Mouse (Mus musculus) MEL (cell line): ENCODE data around the gene Wwtr1. TPM values are rescaled to one million over a fixed set of nuclear protein-coding genes. Genes with fewer than 3 reads are reported as not detected.

Source experiments
- DNase-seq: peaks from one replicate; pipeline ENCODE4 v3.0.0; 2011; ENCODE audit warnings: low read depth, low spot score
- H3K27ac ChIP-seq: 2 replicates; pipeline ENCODE4 v1.5.1; 2012; ENCODE audit warnings: low read depth, mild to moderate bottlenecking, control low read depth, low read length, moderate library complexity; ENCODE audit not compliant: control insufficient read depth
- H3K27me3 ChIP-seq, 2 experiments: fragments of 150-350 bp in 1 of 2; sonication (generic) in 1 of 2; 2 replicates each; pipeline ENCODE4 v1.6.1; 2012; ENCODE audit warnings: low read length in 2 of 2, mild to moderate bottlenecking in 2 of 2, improper control_type of control experiment in 1 of 2, moderate library complexity in 1 of 2; ENCODE audit not compliant: insufficient read depth in 2 of 2, control insufficient read depth in 1 of 2
- H3K36me3 ChIP-seq, 2 experiments: 2 replicates each; pipeline ENCODE4 v1.6.1; 2012 to 2014; ENCODE audit warnings: low read length in 2 of 2, improper control_type of control experiment in 1 of 2, inconsistent platforms in 1 of 2, mild to moderate bottlenecking in 1 of 2; ENCODE audit not compliant: insufficient read depth in 2 of 2, control insufficient read depth in 1 of 2
- H3K4me1 ChIP-seq, 2 experiments: fragments of 150-350 bp in 1 of 2; sonication (generic) in 1 of 2; 2 replicates each; pipeline ENCODE4 v1.6.1; 2012; ENCODE audit warnings: low read length in 2 of 2, improper control_type of control experiment in 1 of 2, mild to moderate bottlenecking in 1 of 2; ENCODE audit not compliant: insufficient read depth in 2 of 2, control insufficient read depth in 1 of 2
- H3K4me3 ChIP-seq, 2 experiments: fragments of 150-350 bp in 1 of 2; sonication (generic) in 1 of 2; 2 replicates each; pipeline ENCODE4 v1.5.1; 2012; ENCODE audit warnings: low read depth in 2 of 2, low read length in 2 of 2, mild to moderate bottlenecking in 2 of 2, moderate library complexity in 2 of 2, control low read depth in 1 of 2, improper control_type of control experiment in 1 of 2; ENCODE audit not compliant: control insufficient read depth in 1 of 2, insufficient read depth in 1 of 2
- H3K79me2 ChIP-seq: 2 replicates; pipeline ENCODE4 v1.6.1; 2012; ENCODE audit warnings: mild to moderate bottlenecking, low read length, moderate library complexity; ENCODE audit not compliant: control insufficient read depth, poor library complexity, insufficient read depth
- H3K9ac ChIP-seq: 2 replicates; pipeline ENCODE4 v1.6.1; 2012; ENCODE audit warnings: low read depth, mild to moderate bottlenecking, control low read depth, low read length, moderate library complexity; ENCODE audit not compliant: control insufficient read depth, poor library complexity, severe bottlenecking
- H3K9me3 ChIP-seq: fragments of 150-350 bp; sonication (generic); replicated peaks from 2 replicates; pipeline ENCODE4 v1.6.1; 2012; ENCODE audit warnings: mild to moderate bottlenecking, low read length, improper control_type of control experiment, moderate library complexity; ENCODE audit not compliant: insufficient read depth
- CHD1 ChIP-seq: IDR thresholded peaks from 2 replicates; pipeline ENCODE4 v1.6.1; 2012; ENCODE audit warnings: low read depth, mild to moderate bottlenecking, inconsistent platforms, low read length, improper control_type of control experiment
- CTCF ChIP-seq, 3 experiments: IDR thresholded peaks in 2 of 3; conservative IDR thresholded peaks in 1 of 3; 2 replicates each; pipeline ENCODE4 v1.5.1; 2011 to 2012; ENCODE audit warnings: low read length in 3 of 3, low read depth in 2 of 3, mild to moderate bottlenecking in 2 of 3, improper control_type of control experiment in 1 of 3, inconsistent platforms in 1 of 3, mixed read lengths in 1 of 3, moderate library complexity in 1 of 3; ENCODE audit not compliant: control insufficient read depth in 1 of 3, insufficient read depth in 1 of 3, poor library complexity in 1 of 3, severe bottlenecking in 1 of 3
- E2F4 ChIP-seq: IDR thresholded peaks from 2 replicates; pipeline ENCODE4 v1.6.1; 2011; ENCODE audit warnings: low read depth, low read length, improper control_type of control experiment, borderline replicate concordance
- GABPA ChIP-seq: IDR thresholded peaks from 2 replicates; pipeline ENCODE4 v1.6.1; 2012; ENCODE audit warnings: low read depth, mild to moderate bottlenecking, inconsistent platforms, low read length, improper control_type of control experiment, moderate library complexity
- JUND ChIP-seq: IDR thresholded peaks from 2 replicates; pipeline ENCODE4 v1.6.1; 2011; ENCODE audit warnings: low read depth, mild to moderate bottlenecking, improper control_type of control experiment, low read length
- KAT2A ChIP-seq: conservative IDR thresholded peaks from 2 replicates; pipeline ENCODE4 v1.6.1; 2012; ENCODE audit warnings: low read depth, low read length, improper control_type of control experiment, inconsistent platforms
- MAFK ChIP-seq: IDR thresholded peaks from 2 replicates; pipeline ENCODE4 v1.6.1; 2011; ENCODE audit warnings: low read depth, mild to moderate bottlenecking, low read length, improper control_type of control experiment, borderline replicate concordance
- MAX ChIP-seq: IDR thresholded peaks from 2 replicates; pipeline ENCODE4 v1.6.1; 2011; ENCODE audit warnings: low read length, improper control_type of control experiment
- MEF2A ChIP-seq: IDR thresholded peaks from 2 replicates; pipeline ENCODE4 v1.6.1; 2014; ENCODE audit warnings: low read depth, mild to moderate bottlenecking, inconsistent platforms, low read length, improper control_type of control experiment; ENCODE audit not compliant: poor library complexity, insufficient replicate concordance, severe bottlenecking; ENCODE audit errors: extremely low read depth
- MYB ChIP-seq: IDR thresholded peaks from 2 replicates; pipeline ENCODE4 v1.6.1; 2011; ENCODE audit warnings: mild to moderate bottlenecking, low read depth, low read length, improper control_type of control experiment
- NELFE ChIP-seq: IDR thresholded peaks from 2 replicates; pipeline ENCODE4 v1.6.1; 2011; ENCODE audit warnings: low read depth, low read length, improper control_type of control experiment
- RAD21 ChIP-seq: IDR thresholded peaks from 2 replicates; pipeline ENCODE4 v1.6.1; 2011; ENCODE audit warnings: mild to moderate bottlenecking, low read depth, low read length, improper control_type of control experiment
- RCOR1 ChIP-seq: IDR thresholded peaks from 2 replicates; pipeline ENCODE4 v1.6.1; 2012; ENCODE audit warnings: low read depth, mild to moderate bottlenecking, inconsistent platforms, low read length, improper control_type of control experiment
- SIN3A ChIP-seq: IDR thresholded peaks from 2 replicates; pipeline ENCODE4 v1.6.1; 2012; ENCODE audit warnings: low read length, improper control_type of control experiment, inconsistent platforms
- SMC3 ChIP-seq: IDR thresholded peaks from 2 replicates; pipeline ENCODE4 v1.6.1; 2011; ENCODE audit warnings: low read depth, low read length, improper control_type of control experiment
- TAL1 ChIP-seq: IDR thresholded peaks from 2 replicates; pipeline ENCODE4 v1.6.1; 2012; ENCODE audit warnings: mild to moderate bottlenecking, inconsistent platforms, low read length, moderate library complexity, mixed read lengths
- TBP ChIP-seq: IDR thresholded peaks from 2 replicates; pipeline ENCODE4 v1.8.0; 2011; ENCODE audit warnings: low read depth, low read length, improper control_type of control experiment
- UBTF ChIP-seq: IDR thresholded peaks from 2 replicates; pipeline ENCODE4 v1.6.1; 2012; ENCODE audit warnings: low read depth, mild to moderate bottlenecking, inconsistent platforms, low read length, improper control_type of control experiment, moderate library complexity, borderline replicate concordance; ENCODE audit not compliant: insufficient read depth
- USF1 ChIP-seq: IDR thresholded peaks from 2 replicates; pipeline ENCODE4 v1.6.1; 2014; ENCODE audit warnings: low read depth, mild to moderate bottlenecking, inconsistent platforms, low read length, improper control_type of control experiment, moderate library complexity
- ZC3H11A ChIP-seq: IDR thresholded peaks from 2 replicates; pipeline ENCODE4 v1.6.1; 2012; ENCODE audit warnings: low read depth, mild to moderate bottlenecking, inconsistent platforms, low read length, improper control_type of control experiment
- ZMIZ1 ChIP-seq: IDR thresholded peaks from 2 replicates; pipeline ENCODE4 v1.6.1; 2012; ENCODE audit warnings: low read depth, mild to moderate bottlenecking, inconsistent platforms, low read length, improper control_type of control experiment, moderate library complexity
- ZNF384 ChIP-seq: IDR thresholded peaks from 2 replicates; pipeline ENCODE4 v1.6.1; 2012; ENCODE audit warnings: low read depth, mild to moderate bottlenecking, inconsistent platforms, low read length, improper control_type of control experiment
- polyA plus RNA-seq, 2 experiments: library from polyadenylated mRNA; stranded (reverse) in 1 of 2; unstranded in 1 of 2; fragments of >175 nt in 1 of 2; fragments of >200 nt in 1 of 2; gene quantifications; 2 replicates each; pipeline versions ENCODE4 v1.2.1 to v1.2.4; 2012; ENCODE audit warnings: low replicate concordance in 2 of 2, low read depth in 1 of 2; ENCODE audit not compliant: insufficient read length in 2 of 2, insufficient read depth in 1 of 2, missing spikeins in 1 of 2
- total RNA-seq: library from RNA; depleted of rRNA; stranded (reverse); fragments of 300-350 nt; gene quantifications from 2 replicates; pipeline ENCODE4 v1.2.3, GENCODE M21; 2012; rRNA removed

Gene Wwtr1
- total and polyA plus RNA-seq, 3 experiments, result not detected

- TF ChIP-seq CHD1 (no peak), USF1 (no peak), MEF2A (no peak), MAFK (no peak), ZNF384 (no peak), MYB (no peak), TAL1 (no peak), ZMIZ1 (no peak), JUND (no peak), GABPA (no peak), RCOR1 (no peak), ZC3H11A (no peak), MAX (no peak), TBP (no peak), NELFE (no peak), SIN3A (no peak), UBTF (no peak), RAD21 (no peak)
- H3K4me1 ChIP-seq, result no peaks in the 10 kb centered on the region
- H3K9me3 ChIP-seq, result no peaks in the 10 kb centered on the region
- H3K9ac ChIP-seq, result no peak overlapping the region
- H3K36me3 ChIP-seq, result no peaks in the 10 kb centered on the region
- no peak overlapping the region for H3K4me3 ChIP-seq
- H3K27me3 ChIP-seq, result no peaks in the 10 kb centered on the region
- DNase-seq, result no peak
- H3K79me2 ChIP-seq, result no peaks in the 10 kb centered on the region
- H3K27ac ChIP-seq, result no peak overlapping the region
These were observed 155.5 kb downstream of the Wwtr1 start for GRCm38 (mm10) chr3:57420233-57420632.

GRCm38 (mm10) chr3:57411535-57411934 lies 164.2 kb downstream of the Wwtr1 start:
- H3K79me2 ChIP-seq, result no peaks in the 10 kb centered on the region
- no peaks in the 10 kb centered on the region for H3K9me3 ChIP-seq
- H3K4me1 ChIP-seq, result no peaks in the 10 kb centered on the region
- H3K27ac ChIP-seq, result no peak overlapping the region
- H3K27me3 ChIP-seq, result no peaks in the 10 kb centered on the region
- no peak overlapping the region for H3K9ac ChIP-seq
- DNase-seq, result no peak
- TF ChIP-seq E2F4 (no peak), MAFK (no peak), CTCF (IDR thresholded peaks at IDR 0.05 in 2 of 3, conservative IDR thresholded peaks at IDR 0.05 in 1 of 3; ENCODE audit: control insufficient read depth in 1 of 3, insufficient read depth in 1 of 3, low read depth in 2 of 3, low read length in 3 of 3, poor library complexity in 1 of 3, severe bottlenecking in 1 of 3) (no peak), NELFE (no peak), KAT2A (no peak), SMC3 (no peak), ZC3H11A (no peak)
- H3K4me3 ChIP-seq, result no peak overlapping the region
- no peaks in the 10 kb centered on the region for H3K36me3 ChIP-seq

Other genes starting within 250 kb of the Wwtr1 start
- not detected in 2 replicates for gene Tm4sf4, start 150.6 kb downstream of the Wwtr1 start, total RNA-seq
- not detected for gene Tm4sf4, start 150.6 kb downstream of the Wwtr1 start, polyA plus RNA-seq
- gene Commd2, start 75.8 kb upstream of the Wwtr1 start, total RNA-seq, result 46.6 and 47.7 TPM in 2 replicates
- gene Commd2, start 75.8 kb upstream of the Wwtr1 start, polyA plus RNA-seq, result 10 to 100 TPM in 1 of 2 experiments, not detected in 1; 61.6 TPM
- not detected in 2 replicates for gene Ankub1, start 116.9 kb upstream of the Wwtr1 start, total RNA-seq
- not detected for gene Ankub1, start 116.9 kb upstream of the Wwtr1 start, polyA plus RNA-seq
- 16.4 and 18.8 TPM in 2 replicates for gene Rnf13, start 160.2 kb upstream of the Wwtr1 start, total RNA-seq
- gene Rnf13, start 160.2 kb upstream of the Wwtr1 start, polyA plus RNA-seq, result 10 to 100 TPM in 1 of 2 experiments, not detected in 1; 26.1 TPM